Mouse (Mus musculus) cerebellum, postnatal 14 days (tissue): ENCODE data around the gene Tmem72.

Experiments used
- DNase-seq, 2 experiments: peaks; one replicate each; pipeline ENCODE4 v3.0.0; 2021; ENCODE audit warnings: mixed read lengths in 2 of 2

Gene Tmem72

DNA sequence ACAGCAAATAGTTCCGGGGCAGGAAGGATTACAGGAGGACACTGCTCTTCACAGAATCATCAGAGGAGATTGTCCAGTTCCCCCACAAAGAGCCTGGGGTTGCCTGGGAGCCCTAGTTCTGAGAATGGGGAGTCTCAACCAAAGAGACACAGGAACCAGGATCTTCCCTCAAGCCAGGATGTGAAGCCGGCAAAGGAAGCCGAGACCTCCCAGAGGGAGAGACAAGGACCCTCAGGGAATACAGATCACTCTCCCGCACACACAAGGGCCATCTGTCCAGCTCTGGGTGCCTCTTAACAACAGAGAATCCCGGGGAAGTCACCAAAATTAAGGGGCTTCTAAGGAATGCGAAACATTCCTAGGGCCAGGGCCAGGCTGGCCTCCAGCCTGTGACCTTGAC lies 39.4 kb downstream of the Tmem72 start:
- DNase-seq, result no peak

DNA sequence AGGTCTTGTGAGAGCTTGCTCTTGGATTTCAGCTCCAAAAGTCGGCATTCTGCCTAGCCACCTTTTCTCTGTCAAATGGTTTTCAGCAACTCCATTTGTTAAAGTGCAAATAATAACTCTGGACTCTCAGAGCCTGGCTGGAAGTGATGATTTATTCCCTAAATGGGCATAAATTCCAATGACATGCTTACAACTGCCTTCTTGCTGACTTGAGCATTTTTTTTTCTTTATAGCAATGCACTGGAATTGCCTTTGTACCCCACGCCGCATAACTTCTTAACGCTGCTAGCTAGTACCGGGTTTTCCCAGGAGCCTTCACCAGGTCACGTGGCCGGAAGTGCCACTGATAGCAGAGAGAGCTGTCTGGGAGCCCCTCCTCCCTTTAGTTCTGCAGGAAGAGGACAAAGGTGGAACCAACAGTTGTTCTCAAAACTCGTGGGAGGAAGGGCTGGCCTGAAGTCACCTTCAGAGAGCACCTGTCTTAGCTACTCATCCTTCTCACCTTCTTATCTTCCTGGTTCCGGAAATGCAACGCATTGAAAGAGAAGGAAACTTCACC lies 40.3 kb downstream of the Tmem72 start:
- no peak for DNase-seq

- no peak for DNase-seq
Measured at GRCm38 (mm10) chr6:116674283-116674886, 42.3 kb downstream of the Tmem72 start.

- peak; percentile 79 to 81 for DNase-seq
Measured at GRCm38 (mm10) chr6:116673471-116674282, 43.0 kb downstream of the Tmem72 start, which contains the start of gene Rassf4. Gene Rassf4, minus strand, starts transcription at chr6:116673952.

DNA sequence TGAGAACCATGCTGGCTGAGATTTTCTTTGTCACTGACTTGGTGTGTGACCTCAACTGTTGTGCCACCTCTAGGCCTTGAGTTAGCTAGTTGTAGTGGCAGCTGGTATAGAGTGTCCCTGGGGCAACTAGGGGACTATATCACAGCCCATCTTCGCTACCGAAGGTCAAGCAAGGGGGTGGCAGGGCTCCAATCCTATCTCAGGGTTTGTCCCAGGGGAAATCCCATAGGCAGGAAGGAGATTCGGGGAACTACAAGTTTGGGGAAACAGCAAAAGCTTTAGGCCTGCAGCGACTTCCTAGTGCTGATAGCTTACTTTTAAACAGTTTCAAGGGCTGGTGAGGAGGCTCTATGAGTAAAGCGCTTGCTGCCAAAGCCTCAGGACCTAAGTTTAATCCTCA lies 44.4 kb downstream of the Tmem72 start:
- peak; percentile 24 to 39 for DNase-seq

- no peak for DNase-seq
Measured at GRCm38 (mm10) chr6:116671768-116672167, 44.9 kb downstream of the Tmem72 start.

DNA sequence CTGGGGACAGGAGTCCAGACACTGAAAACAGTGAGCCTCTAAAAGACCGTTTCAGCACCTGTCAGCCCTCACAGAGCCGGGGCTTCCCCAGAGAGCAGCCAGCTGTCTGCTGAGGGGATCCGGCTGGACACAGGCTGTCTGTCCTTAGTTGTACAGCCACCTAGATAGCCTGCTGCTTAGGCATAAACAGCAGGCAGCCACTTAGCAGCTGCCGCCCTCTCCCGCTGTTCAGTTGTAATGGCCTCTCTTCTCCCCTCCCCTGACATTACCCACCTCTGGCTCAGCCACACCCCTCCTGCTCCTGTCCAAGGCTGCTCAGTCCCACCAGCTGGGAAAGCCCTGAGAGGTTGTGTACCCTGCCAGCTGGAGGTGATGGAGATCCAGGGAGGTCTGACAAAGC lies 45.7 kb downstream of the Tmem72 start:
- DNase-seq, result peak; percentile 26 to 33

DNA sequence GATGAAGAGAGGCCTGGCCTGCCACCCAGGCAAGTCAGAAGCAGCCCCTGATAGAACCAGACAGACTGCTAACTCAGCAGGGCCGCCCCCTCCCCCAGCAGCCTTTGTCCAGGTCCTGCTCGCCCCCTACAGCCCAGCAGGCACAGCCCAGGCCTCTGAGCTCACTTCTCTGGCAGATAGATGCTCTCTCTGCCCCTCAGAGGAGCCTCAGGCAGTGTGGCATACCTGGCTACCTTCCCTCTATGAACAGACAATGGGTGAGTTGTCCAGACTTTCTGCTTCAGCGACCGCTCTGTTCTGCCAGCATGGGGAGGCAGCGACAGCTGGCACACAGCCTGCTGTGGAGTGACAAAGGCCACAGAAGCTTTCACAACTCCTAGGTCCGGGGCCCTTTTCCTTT lies 46.6 kb downstream of the Tmem72 start:
- peak; percentile 74 to 78 for DNase-seq

DNA sequence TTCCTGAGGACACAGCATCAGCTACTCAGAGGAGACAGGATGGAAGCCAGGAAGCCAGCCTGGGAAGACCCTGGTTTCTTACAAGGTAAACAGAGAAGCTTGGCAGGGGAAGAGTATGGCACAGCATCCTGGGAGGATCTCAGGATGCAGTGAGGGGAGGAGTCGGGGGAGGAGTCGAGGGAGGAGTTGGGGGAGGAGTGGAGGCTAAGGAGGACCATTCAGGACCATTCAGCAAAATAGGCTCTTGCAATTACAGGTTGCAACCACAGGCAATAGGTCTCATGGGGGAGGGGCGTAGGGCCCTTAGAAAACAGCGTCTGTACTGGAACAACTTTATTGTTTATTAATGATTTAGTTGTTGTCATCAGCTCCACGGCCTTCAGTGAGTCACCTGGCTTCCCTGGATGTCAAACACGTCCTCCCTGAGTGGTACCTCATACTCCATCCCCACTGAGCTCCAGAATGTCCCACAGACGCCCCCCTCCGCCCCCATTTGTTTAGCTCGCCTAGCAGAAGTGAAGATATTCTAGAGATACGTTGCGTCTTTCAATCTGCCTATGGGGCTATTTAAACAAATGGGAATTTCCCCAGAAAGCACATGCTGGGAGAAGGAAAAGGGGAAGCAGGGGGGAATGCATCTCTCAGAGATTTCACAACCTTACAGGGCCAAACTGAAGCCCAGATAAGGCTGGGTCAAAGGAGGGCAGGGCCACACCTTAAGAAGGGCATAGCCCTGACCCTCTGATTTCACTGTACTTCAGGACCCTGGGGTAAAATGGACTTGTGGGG lies 47.8 kb downstream of the Tmem72 start:
- DNase-seq, result peak; percentile 28 to 42

DNA sequence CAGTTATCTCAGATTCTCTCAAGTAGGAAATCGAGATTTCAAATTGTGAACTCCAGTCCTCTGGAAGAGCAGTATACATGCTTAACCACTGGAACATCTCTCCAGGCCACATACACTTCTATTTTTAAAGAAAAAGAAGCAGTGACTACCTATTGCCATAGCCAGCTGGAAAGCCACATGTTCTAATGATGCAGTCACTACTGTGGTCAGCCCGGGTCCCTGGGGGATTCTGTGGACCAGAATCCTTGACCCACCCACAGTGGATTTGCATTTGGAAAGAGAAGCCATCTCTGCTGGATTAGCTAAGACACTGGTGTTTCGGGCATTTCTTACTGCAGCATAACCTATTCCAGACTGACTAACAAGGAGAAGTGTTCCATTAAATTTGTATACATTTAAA lies 49.3 kb downstream of the Tmem72 start:
- no peak for DNase-seq

DNA sequence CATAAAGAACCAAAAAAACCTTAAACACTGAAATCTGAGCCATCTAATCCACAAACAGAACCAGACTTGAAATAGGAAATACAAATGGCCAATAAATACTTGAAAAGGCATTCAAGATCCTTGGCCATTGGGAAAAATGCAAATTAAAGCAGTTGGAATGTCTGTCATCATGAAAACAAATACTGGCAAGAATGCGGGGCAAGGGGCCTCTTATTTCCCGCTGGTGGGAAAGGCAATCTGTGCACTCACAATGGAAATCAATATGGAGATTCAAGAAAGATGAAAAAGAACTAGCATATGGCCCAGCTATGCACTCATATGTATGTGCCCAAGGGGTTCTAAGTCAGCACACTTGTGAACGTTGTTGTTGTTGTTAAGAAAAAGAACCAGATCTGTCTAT lies 49.8 kb downstream of the Tmem72 start:
- DNase-seq, result no peak

- no peak for DNase-seq
Measured at GRCm38 (mm10) chr6:116666085-116666750, 50.5 kb downstream of the Tmem72 start.

GRCm38 (mm10) chr6:116664830-116665229 lies 51.9 kb downstream of the Tmem72 start:
- DNase-seq, result no peak

GRCm38 (mm10) chr6:116664031-116664430 lies 52.7 kb downstream of the Tmem72 start:
- DNase-seq, result no peak

DNA sequence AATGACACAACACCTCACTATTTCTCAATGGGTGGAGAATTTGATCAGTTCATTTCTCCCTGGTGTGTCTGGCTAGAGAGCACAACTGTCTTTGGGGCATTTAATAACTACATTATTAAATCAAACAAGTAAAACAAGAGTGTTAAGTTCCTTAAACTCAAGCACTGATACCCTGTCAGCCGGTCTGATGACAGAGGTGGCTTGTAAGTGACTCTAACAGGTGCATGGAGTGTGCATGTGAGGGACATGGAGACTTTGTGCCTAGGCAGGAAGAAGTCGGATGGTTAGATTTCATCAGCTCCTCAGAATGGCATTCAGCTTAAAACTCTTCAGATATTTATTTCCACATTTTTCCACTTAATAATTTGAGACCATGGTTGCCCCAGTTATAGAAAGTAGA lies 53.3 kb downstream of the Tmem72 start:
- no peak for DNase-seq

DNA sequence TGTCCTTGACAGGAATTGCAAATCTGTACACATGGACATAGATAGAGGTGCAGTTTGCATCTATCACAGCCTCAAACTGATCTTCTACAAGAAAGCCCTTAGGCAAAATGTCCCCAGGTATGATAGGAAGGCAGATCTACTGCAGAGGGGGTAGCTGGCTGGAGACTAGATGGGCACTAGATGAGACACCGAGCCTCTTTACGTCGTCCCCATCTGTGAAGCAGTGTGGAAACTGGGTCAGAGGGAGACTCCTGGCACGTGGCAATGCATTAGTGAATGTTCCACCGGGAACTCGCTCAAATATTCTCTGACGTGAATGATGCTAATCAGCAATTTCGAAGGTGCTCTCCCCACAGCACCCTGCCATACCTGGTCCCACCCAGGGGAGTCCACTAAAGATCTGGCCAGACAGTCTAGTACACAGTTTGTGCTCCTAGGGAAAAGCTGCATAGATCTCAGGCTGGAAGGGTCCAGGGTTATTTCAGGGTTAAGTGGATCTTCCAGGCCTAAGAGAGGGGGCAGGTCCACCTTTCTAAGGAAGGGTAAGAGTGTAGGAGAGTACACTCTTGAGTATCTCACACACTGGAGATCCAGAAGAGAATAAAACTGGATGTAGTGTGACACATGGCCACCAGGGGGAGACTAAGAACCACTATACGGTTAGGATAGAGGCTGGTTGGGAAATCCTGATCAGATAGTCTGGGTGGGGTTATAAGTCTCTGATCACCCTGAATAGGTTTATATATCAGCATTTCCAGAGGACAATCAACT lies 62.8 kb downstream of the Tmem72 start:
- peak; percentile 81 to 85 for DNase-seq

- no peak for DNase-seq
Measured at GRCm38 (mm10) chr6:116653191-116653590, 63.5 kb downstream of the Tmem72 start.

- peak in 1 of 2 experiments; percentile 37 for DNase-seq
Measured at GRCm38 (mm10) chr6:116651437-116652118, 65.1 kb downstream of the Tmem72 start.

DNA sequence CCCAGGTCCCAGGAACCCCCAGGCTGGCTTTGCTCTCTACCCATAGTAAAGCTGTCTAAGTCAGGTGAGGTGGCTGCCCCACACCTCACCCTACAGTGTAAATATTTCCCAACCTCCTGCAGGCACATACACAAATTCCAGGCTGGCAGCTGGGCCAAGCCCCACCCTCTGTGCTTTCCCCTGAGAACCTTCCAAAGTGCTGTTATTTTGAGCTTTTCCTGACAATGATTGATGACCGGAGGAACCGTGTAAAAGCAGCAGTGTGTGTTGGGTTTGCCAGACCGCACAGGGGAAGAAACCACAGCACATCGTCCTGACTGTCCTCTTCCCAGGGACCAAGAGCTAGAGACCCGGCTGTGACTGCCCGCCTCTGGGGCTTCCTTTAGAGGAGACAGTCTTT lies 66.3 kb downstream of the Tmem72 start, which contains the start of gene Depp1:
Depp1 (plus strand) TSS at position 204 of the 400 bp plus-strand sequence.
- no peak for DNase-seq

DNA sequence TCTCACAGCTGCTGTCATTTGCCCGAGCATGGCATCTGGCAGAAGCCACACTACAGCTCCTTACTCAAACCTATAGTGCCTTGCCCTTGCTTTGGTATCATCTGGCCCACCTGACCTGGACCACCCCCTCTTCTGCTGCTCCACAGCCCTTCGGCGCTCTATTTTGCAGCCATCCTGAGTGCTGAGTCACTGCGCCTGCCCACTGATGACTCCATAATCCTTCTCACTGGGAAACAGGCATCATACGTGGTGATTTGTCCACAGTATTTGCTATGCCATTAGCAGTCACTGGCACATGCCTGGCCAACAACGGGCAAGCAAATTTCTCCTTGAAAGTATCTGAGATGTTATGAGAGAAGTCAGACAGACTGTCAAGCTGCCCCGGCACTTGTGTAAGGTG lies 66.9 kb downstream of the Tmem72 start:
- DNase-seq, result no peak

DNA sequence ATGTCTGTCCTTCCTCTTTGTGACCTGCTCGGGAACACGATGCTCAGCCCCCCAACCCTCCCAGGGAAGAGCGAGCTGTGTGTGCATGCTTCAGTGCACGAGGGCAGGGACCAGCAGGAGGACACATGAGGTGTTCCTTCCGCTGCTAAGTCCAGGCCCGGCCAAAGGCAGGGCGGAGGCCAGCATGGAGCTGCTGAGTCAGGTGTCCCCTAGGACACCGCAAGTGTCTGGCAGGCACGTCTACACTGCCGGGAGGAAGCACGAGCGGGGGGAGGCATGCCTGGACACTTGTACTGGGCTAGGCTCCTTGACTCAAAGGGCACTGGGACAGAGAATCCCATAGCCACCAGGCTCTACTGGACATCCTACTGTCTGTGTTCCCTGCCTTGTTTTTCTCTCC lies 69.0 kb downstream of the Tmem72 start:
- peak; percentile 35 to 43 for DNase-seq
